9 mouse cellular contexts compared by ENCODE assay signal in the genomic region with DNA sequence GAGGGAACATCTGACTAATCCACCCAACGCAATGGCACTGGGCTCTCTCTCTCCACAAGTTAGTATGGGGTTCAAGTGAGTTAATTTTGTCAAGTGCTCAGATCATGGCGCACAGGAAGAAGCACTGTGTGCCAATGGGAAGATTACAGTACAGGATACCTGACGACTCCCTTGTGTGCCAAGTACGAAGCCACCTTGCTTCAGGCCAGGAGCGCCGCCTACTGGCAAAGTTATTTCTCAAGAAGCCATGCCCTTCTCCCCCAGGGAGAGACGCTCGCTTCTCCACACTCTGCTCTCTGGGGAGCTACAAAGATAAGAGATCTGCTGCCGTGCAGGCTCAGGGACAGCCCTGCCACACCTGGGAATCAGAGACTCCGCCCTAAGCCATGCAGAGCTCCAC. TPM values are rescaled to one million over a fixed set of nuclear protein-coding genes. Genes with fewer than 3 reads are reported as not detected.
DNase-seq lines count a peak whose midpoint lies in the region; ATAC-seq and TF ChIP-seq lines count a peak whose summit lies in the region.
"Had no signal": no experiment of that assay in that cellular context is flagged by ENCODE, and none has a peak within 500 bp of the region (broad histone marks: within the 10 kb centered on the region; RNA-seq: fewer than 3 reads in every experiment).

No protein-coding gene starts in this region.

- 13% methylated on average over 10 of the region's 10 CpGs for WGBS in heart, embryonic 15.5 days
- 15% methylated on average over 10 of the region's 10 CpGs for WGBS in midbrain, embryonic 13.5 days

- DNase-seq in left cerebral cortex, adult 18-20 months (ENCODE audit: low spot score in 2 of 2) = peak; percentile 38 to 53
- DNase-seq in left cerebral cortex, adult 11 months (ENCODE audit: low spot score) = no peak
- peak; percentile 32 for DNase-seq in G1E (ENCODE audit: low spot score)
- DNase-seq in adrenal gland, postnatal 36 days = peak; percentile 52 to 77
- DNase-seq in lung, postnatal 25 days (ENCODE audit: low spot score) = peak; percentile 21
- DNase-seq in left cerebral cortex, adult 8-10 months (ENCODE audit: low spot score in 2 of 2) = no peak

- H3K27me3 ChIP-seq in G1E (ENCODE audit: insufficient read depth, low read length) = peaks cover 31% of the 10 kb centered on the region
- peaks cover 91% of the 10 kb centered on the region for H3K27me3 ChIP-seq in heart, embryonic 15.5 days
- H3K27me3 ChIP-seq in midbrain, embryonic 13.5 days = peaks cover 52% of the 10 kb centered on the region

- peak overlapping the region; percentile 13; the same call in 1 of the 2 replicates for H3K4me2 ChIP-seq in heart, embryonic 15.5 days
- H3K4me2 ChIP-seq in midbrain, embryonic 13.5 days (replicated peaks) = no peak overlapping the region

- no peaks in the 10 kb centered on the region for H3K4me1 ChIP-seq in G1E (ENCODE audit: insufficient read depth, low read depth, low read length)
- H3K4me1 ChIP-seq in heart, embryonic 15.5 days (replicated peaks) = peaks cover 61% of the 10 kb centered on the region
- peaks cover 48% of the 10 kb centered on the region for H3K4me1 ChIP-seq in midbrain, embryonic 13.5 days (replicated peaks)

- H3K36me3 ChIP-seq in G1E (replicated peaks) = no peaks in the 10 kb centered on the region
- no peaks in the 10 kb centered on the region for H3K36me3 ChIP-seq in heart, embryonic 15.5 days
- peaks cover 30% of the 10 kb centered on the region for H3K36me3 ChIP-seq in midbrain, embryonic 13.5 days

- H3K9me3 ChIP-seq in G1E (replicated peaks) = no peaks in the 10 kb centered on the region
- no peaks in the 10 kb centered on the region for H3K9me3 ChIP-seq in heart, embryonic 15.5 days (replicated peaks)
- no peaks in the 10 kb centered on the region for H3K9me3 ChIP-seq in midbrain, embryonic 13.5 days

- peak overlapping the region; percentile 82 for H3K27ac ChIP-seq in heart, embryonic 15.5 days
- no peak overlapping the region for H3K27ac ChIP-seq in midbrain, embryonic 13.5 days

- no peak overlapping the region for H3K9ac ChIP-seq in heart, embryonic 15.5 days
- H3K9ac ChIP-seq in midbrain, embryonic 13.5 days (replicated peaks) = no peak overlapping the region

- H3K4me3 ChIP-seq in G1E (ENCODE audit: low read depth, low read length) = no peak overlapping the region
- no peak overlapping the region for H3K4me3 ChIP-seq in heart, embryonic 15.5 days
- H3K4me3 ChIP-seq in midbrain, embryonic 13.5 days (replicated peaks) = no peak overlapping the region

- TF ChIP-seq CTCF in G1E (IDR thresholded peaks at IDR 0.05; ENCODE audit: low read depth, low read length) = 0 out of 2 replicates have a peak, but pooled peaks have one; percentile 29

- no peak for ATAC-seq in G1E (ENCODE audit: extremely low read depth, insufficient number of reproducible peaks, low FRiP score, poor library complexity, severe bottlenecking)
- no peak for ATAC-seq in heart, embryonic 15.5 days (replicated peaks; ENCODE audit: insufficient number of reproducible peaks, insufficient read depth, low FRiP score, low read depth)
- no peak for ATAC-seq in midbrain, embryonic 13.5 days

RNA-seq across cellular contexts. Expression of a gene that starts 19.5 kb away (rescaled TPM):
- under 1 TPM; 0.30 TPM for total RNA-seq in left cerebral cortex, adult 18-20 months (2021)
- total RNA-seq in G1E (2014; fragmentation: Nextera tagmentation) (not detected in 2 replicates), G1E (2017) (not detected in 2 replicates)
- not detected in 2 replicates for polyA plus RNA-seq in G1E (2012)
- not detected for total RNA-seq in adrenal gland, postnatal 36 days (2021)
- polyA plus RNA-seq in heart, embryonic 15.5 days (2015; fragmentation: Nextera tagmentation; extraction: Ambion mirVana) = 0.25 and 0.74 TPM in 2 replicates
- not detected in 2 replicates for polyA plus RNA-seq in midbrain, embryonic 13.5 days (2015; fragmentation: Nextera tagmentation; extraction: Ambion mirVana)
- under 1 TPM; 0.53 to 0.78 (median 0.66) TPM for total RNA-seq in left cerebral cortex, adult 8-10 months (2022)
- total RNA-seq: gastrocnemius, postnatal 36 days had no signal

RNA-seq across cellular contexts. Expression of a gene that starts 29.1 kb away (rescaled TPM):
- total RNA-seq in left cerebral cortex, adult 18-20 months (2021) = 1 to 10 TPM; 3.7 to 4.3 TPM
- total RNA-seq in G1E (2014; fragmentation: Nextera tagmentation) (not detected in 2 replicates), G1E (2017) (0.12 TPM in 1 of 2 replicates, not detected in the other)
- polyA plus RNA-seq in G1E (2012) = not detected in 2 replicates
- 1 to 10 TPM in 1 of 2 experiments, under 1 TPM in 1; 0.43 to 1.1 TPM for total RNA-seq in adrenal gland, postnatal 36 days (2021)
- polyA plus RNA-seq in heart, embryonic 15.5 days (2015; fragmentation: Nextera tagmentation; extraction: Ambion mirVana) = 3.5 and 28.8 TPM in 2 replicates
- polyA plus RNA-seq in midbrain, embryonic 13.5 days (2015; fragmentation: Nextera tagmentation; extraction: Ambion mirVana) = 2.1 TPM in 2 replicates
- 1 to 10 TPM; 2.0 to 3.0 (median 2.5) TPM for total RNA-seq in left cerebral cortex, adult 8-10 months (2022)

RNA-seq across cellular contexts. Expression of a gene that starts 29.7 kb away (rescaled TPM):
- 100 to 1,000 TPM; 130 to 135 TPM for total RNA-seq in left cerebral cortex, adult 18-20 months (2021)
- total RNA-seq in G1E (2014; fragmentation: Nextera tagmentation) (not detected in 2 replicates), G1E (2017) (0.11 and 0.52 TPM in 2 replicates)
- polyA plus RNA-seq in G1E (2012) = 0.01 TPM in 1 of 2 replicates, not detected in the other
- total RNA-seq in adrenal gland, postnatal 36 days (2021) = 1 to 10 TPM in 1 of 2 experiments, under 1 TPM in 1; 0.63 to 1.1 TPM
- polyA plus RNA-seq in heart, embryonic 15.5 days (2015; fragmentation: Nextera tagmentation; extraction: Ambion mirVana) = 0.05 and 0.29 TPM in 2 replicates
- 4.6 and 5.0 TPM in 2 replicates for polyA plus RNA-seq in midbrain, embryonic 13.5 days (2015; fragmentation: Nextera tagmentation; extraction: Ambion mirVana)
- 100 to 1,000 TPM; 110 to 125 (median 119) TPM for total RNA-seq in left cerebral cortex, adult 8-10 months (2022)

RNA-seq across cellular contexts. Expression of a gene that starts 38.7 kb away (rescaled TPM):
- total RNA-seq in left cerebral cortex, adult 18-20 months (2021) = 1 to 10 TPM; 2.8 TPM
- total RNA-seq in G1E (2014; fragmentation: Nextera tagmentation) = 26.0 and 29.8 TPM in 2 replicates
- 18.8 and 24.9 TPM in 2 replicates for total RNA-seq in G1E (2017)
- 36.9 and 38.1 TPM in 2 replicates for polyA plus RNA-seq in G1E (2012)
- 1 to 10 TPM; 4.2 to 6.9 TPM for total RNA-seq in adrenal gland, postnatal 36 days (2021)
- polyA plus RNA-seq in heart, embryonic 15.5 days (2015; fragmentation: Nextera tagmentation; extraction: Ambion mirVana) = 23.1 and 27.6 TPM in 2 replicates
- 31.6 and 32.4 TPM in 2 replicates for polyA plus RNA-seq in midbrain, embryonic 13.5 days (2015; fragmentation: Nextera tagmentation; extraction: Ambion mirVana)
- total RNA-seq in left cerebral cortex, adult 8-10 months (2022) = 1 to 10 TPM; 3.0 to 5.4 (median 4.8) TPM

Comparison
In these comparisons a context has a peak if more than half of its experiments do, and no peak if none do; other contexts are left out.
1. DNase-seq: peak in left cerebral cortex, adult 18-20 months (2 of 2), G1E (single experiment), adrenal gland, postnatal 36 days (2 of 2) and lung, postnatal 25 days (single experiment); none in left cerebral cortex, adult 11 months (single experiment) and left cerebral cortex, adult 8-10 months (0 of 2).
2. RNA of a gene that starts 29.7 kb away (total RNA-seq): 130 to 135 TPM in left cerebral cortex, adult 18-20 months and 110 to 125 TPM in left cerebral cortex, adult 8-10 months; 0.63 to 1.1 TPM in adrenal gland, postnatal 36 days and 0.11 to 0.52 TPM in G1E; every median in the first group is over 10 times any median in the second.